Mouse (Mus musculus) liver, embryonic 13.5 days (tissue): Measurements from ENCODE around the gene Arfgap2. TPM values are rescaled to one million over a fixed set of nuclear protein-coding genes. Genes with fewer than 3 reads are reported as not detected.

Experiments
- ATAC-seq: fragments of 200-750 bp; cut with Nextera tagmentation; 2 replicates; pipeline ENCODE4 v1.8.0; 2017; ENCODE audit warnings: low read depth, mild to moderate bottlenecking, moderate number of reproducible peaks, moderate library complexity
- DNase-seq: peaks from one replicate; pipeline ENCODE4 v3.0.0; 2022
- H3K27ac ChIP-seq: fragments of 300-500 bp; sonication (generic); 2 replicates; pipeline ENCODE4 v1.5.1; 2015; ENCODE audit warnings: moderate library complexity, mild to moderate bottlenecking, inconsistent platforms
- H3K27me3 ChIP-seq: fragments of 300-500 bp; sonication (generic); 2 replicates; pipeline ENCODE4 v1.6.1; 2015; ENCODE audit warnings: mild to moderate bottlenecking, inconsistent platforms
- H3K36me3 ChIP-seq: fragments of 300-500 bp; sonication (generic); 2 replicates; pipeline ENCODE4 v1.6.1; 2015; ENCODE audit warnings: mild to moderate bottlenecking, inconsistent platforms
- H3K4me1 ChIP-seq: fragments of 300-500 bp; sonication (generic); replicated peaks from 2 replicates; pipeline ENCODE4 v1.6.1; 2015; ENCODE audit warnings: inconsistent platforms
- H3K4me2 ChIP-seq: fragments of 300-500 bp; sonication (generic); 2 replicates; pipeline ENCODE4 v1.6.1; 2015; ENCODE audit warnings: inconsistent platforms, mild to moderate bottlenecking, moderate library complexity
- H3K4me3 ChIP-seq: fragments of 300-500 bp; sonication (generic); replicated peaks from 2 replicates; pipeline ENCODE4 v1.5.1; 2015; ENCODE audit warnings: mild to moderate bottlenecking, inconsistent platforms
- H3K9ac ChIP-seq: fragments of 300-500 bp; sonication (generic); 2 replicates; pipeline ENCODE4 v1.6.1; 2015; ENCODE audit warnings: mild to moderate bottlenecking, inconsistent platforms
- H3K9me3 ChIP-seq: fragments of 300-500 bp; sonication (generic); replicated peaks from 2 replicates; pipeline ENCODE4 v1.6.1; 2016; ENCODE audit warnings: inconsistent platforms
- WGBS: fragments of 180-500 bp; shearing (Covaris S2); methylation state at CpG from one replicate; pipeline ENCODE4 v1.1.7; 2015; ENCODE audit not compliant: insufficient replicate concordance; 5-methylcytosine and 5-hydroxymethylcytosine counted together
- polyA plus RNA-seq: library from polyadenylated mRNA; unstranded; fragments of >200 nt; fragmentation: Nextera tagmentation; extraction: Ambion mirVana; gene quantifications from 2 replicates; pipeline ENCODE4 v1.2.1, GENCODE M21; 2015

Arfgap2 gene
- polyA plus RNA-seq, 1 experiment from 2014 or later = 64.1 TPM

DNA sequence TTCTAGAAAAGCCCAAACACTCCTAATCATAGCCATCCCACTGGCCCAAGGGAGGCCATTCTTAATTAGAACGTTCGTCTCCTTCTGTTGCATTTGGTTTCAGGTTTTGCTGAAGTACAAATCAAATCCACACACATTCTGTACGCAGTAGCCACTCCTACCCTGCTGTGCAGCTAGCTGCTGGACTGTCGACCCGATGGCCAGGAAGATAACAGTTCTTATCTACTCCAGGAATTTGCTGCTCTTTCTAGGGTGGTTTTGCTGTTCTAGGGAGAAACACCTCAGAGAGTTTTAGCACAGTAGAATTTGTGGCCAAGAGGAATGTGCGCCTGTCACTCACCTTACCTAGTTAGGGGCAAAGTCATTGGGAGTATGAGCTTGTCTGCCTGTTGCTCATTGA is 22.8 kb downstream of the Arfgap2 start:
- H3K4me3 ChIP-seq = no peak overlapping the region
- no peaks in the 10 kb centered on the region for H3K36me3 ChIP-seq
- ATAC-seq (peak; percentile 39; the same call in 1 of the 2 replicates), DNase-seq (no peak)
- no peaks in the 10 kb centered on the region for H3K9me3 ChIP-seq
- no peaks in the 10 kb centered on the region for H3K27me3 ChIP-seq
- 33% methylated on average over 6 of the region's 6 CpGs for WGBS
- H3K4me1 ChIP-seq = peaks cover 11% of the 10 kb centered on the region
- no peak overlapping the region for H3K27ac ChIP-seq
- H3K9ac ChIP-seq = no peak overlapping the region
- H3K4me2 ChIP-seq = no peak overlapping the region

DNA sequence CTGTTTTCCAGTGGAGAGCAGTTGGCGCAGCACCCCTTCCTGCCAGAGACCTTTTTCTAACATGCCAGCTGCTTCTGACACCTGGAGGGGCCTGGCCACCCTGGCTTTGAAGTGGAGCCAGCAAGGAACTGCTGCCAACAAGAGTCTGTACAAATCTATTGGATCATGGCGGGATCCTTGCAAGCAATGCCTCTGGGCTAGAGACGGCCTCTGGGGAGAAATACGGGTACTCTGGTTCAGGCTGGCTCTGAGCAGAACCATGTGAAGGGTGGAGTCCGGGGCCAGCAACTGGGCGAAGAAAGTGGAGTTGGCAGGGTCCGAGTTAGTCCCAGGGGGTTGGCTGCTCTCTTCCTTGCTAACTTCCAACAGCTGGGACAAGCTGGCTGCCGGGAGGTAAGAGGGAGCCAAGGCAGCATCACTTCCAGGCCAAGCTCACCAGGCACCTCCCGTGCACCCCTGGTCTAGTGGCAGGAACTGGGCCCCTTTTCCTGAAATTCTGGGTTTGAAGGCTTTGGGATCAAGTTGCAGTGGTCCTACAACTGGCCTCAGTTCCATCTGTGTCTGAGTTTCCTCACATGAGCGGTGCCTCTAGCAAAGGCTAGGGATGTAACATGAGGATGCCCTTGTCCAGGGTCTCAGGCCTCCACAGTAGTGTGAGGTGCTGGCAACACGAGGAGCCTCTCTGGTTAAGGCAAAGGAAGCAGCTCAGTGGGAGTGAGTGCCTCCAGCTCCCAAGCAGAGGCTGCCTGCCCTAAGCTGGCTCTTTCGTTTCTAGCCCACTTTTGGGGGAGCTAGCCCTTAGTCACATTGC is 26.6 kb downstream of the Arfgap2 start:
- Histone ChIP-seq H3K4me2 (no peak overlapping the region), H3K9ac (no peak overlapping the region), H3K36me3 (no peaks in the 10 kb centered on the region), H3K4me3 (no peak overlapping the region), H3K27me3 (no peaks in the 10 kb centered on the region), H3K9me3 (no peaks in the 10 kb centered on the region), H3K27ac (no peak overlapping the region), H3K4me1 (peaks cover 11% of the 10 kb centered on the region)
- DNase-seq (no peak), ATAC-seq (no peak)
- WGBS = 71% methylated on average over 12 of the region's 12 CpGs

DNA sequence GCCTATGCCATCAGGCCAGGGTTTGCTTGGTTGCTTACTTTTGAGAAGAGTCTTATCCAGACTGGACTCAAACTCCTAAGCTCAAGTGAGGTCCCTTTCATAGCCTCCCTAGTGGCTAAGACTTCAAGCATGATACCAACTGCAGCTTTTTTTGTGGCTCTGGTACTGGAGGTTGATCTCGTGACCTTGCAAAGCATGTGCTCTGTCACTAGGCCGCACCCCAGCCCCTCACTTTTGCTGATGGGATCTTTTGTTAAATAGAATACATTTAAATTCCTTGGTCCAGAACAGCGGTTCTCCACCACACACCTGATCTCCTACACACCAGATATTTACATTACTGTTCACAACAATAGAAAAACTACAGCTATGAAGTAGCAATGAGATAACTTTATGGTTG is 29.5 kb downstream of the Arfgap2 start:
- 74% methylated on average over 3 of the region's 3 CpGs for WGBS
- DNase-seq (no peak), ATAC-seq (no peak)
- H3K27me3 ChIP-seq = no peaks in the 10 kb centered on the region
- no peak overlapping the region for H3K4me2 ChIP-seq
- no peak overlapping the region for H3K9ac ChIP-seq
- H3K4me3 ChIP-seq = no peak overlapping the region
- no peaks in the 10 kb centered on the region for H3K4me1 ChIP-seq
- H3K27ac ChIP-seq = no peak overlapping the region
- no peaks in the 10 kb centered on the region for H3K9me3 ChIP-seq
- H3K36me3 ChIP-seq = no peaks in the 10 kb centered on the region

DNA sequence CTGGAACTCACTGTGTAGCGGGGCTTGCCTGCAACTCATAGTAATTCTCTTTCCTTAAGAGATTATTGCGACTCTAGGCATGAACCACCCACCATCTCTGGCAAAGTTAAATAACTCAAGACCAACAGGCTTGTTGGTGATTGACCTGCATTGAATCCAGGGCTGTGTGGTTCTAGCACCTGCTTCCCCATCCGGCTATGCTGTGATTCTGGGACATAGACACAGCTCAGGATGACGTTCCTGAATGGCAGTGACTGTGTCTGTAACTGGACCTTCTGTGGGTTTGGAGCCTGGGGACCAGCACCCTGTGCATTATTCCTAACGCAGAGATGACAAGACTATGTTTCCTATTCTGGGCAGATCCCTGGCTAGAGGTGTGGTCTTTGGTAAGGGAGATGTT is 31.1 kb downstream of the Arfgap2 start:
- no peaks in the 10 kb centered on the region for H3K36me3 ChIP-seq
- H3K9me3 ChIP-seq = no peaks in the 10 kb centered on the region
- WGBS = 63% methylated on average over 5 of the region's 5 CpGs
- no peak overlapping the region for H3K4me2 ChIP-seq
- no peak for ATAC-seq
- no peak overlapping the region for H3K4me3 ChIP-seq
- H3K9ac ChIP-seq = no peak overlapping the region
- no peaks in the 10 kb centered on the region for H3K4me1 ChIP-seq
- no peak overlapping the region for H3K27ac ChIP-seq
- H3K27me3 ChIP-seq = no peaks in the 10 kb centered on the region
- DNase-seq = no peak

DNA sequence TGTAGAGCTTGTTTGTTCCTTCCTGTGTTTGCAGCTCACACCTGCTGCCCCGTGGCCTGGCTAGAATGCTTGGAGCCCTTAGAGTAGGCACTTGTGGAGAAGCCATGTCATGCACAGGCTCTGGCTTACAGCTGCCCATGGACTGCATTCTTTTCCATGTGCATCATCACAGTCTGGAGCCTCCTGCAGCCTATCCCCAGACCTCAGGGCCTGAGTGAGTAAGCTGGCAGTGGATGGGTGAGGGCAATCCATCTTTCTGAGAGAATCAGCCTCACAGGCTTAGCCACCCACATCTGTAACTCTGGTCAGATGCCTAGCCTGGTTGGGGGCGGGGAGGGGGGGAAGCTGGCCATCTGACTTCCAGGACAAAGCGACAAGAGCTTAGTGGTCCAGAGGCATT is 34.4 kb downstream of the Arfgap2 start:
- Histone ChIP-seq H3K9ac (no peak overlapping the region), H3K27ac (no peak overlapping the region), H3K4me3 (no peak overlapping the region), H3K4me1 (no peaks in the 10 kb centered on the region; the same call in 1 of the 2 replicates), H3K36me3 (no peaks in the 10 kb centered on the region), H3K4me2 (no peak overlapping the region), H3K27me3 (no peaks in the 10 kb centered on the region), H3K9me3 (no peaks in the 10 kb centered on the region)
- ATAC-seq = no peak
- WGBS = 54% methylated on average over 3 of the region's 3 CpGs
- DNase-seq = no peak

DNA sequence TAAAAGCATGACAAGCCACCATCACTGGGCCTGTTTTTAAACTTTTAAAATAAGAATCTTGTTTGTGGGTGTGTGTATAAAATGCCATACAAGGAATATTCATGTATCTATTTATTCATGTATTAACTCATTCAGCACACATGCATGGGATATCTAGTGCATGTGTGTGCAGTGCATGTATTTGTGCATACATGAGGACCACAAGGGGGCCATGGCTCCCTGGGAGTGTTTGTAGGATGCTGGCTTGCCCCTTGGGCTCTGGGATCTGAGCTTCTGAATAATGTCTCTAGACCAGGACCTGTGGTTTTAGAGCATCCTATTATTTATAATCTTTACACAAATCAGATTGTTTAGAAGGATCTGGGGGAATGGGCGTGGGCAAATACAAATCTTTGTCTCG is 36.0 kb downstream of the Arfgap2 start:
- no peak overlapping the region for H3K4me3 ChIP-seq
- ATAC-seq (no peak), DNase-seq (no peak)
- no peaks in the 10 kb centered on the region for H3K27me3 ChIP-seq
- WGBS = 72% methylated on average over 2 of the region's 2 CpGs
- H3K27ac ChIP-seq = no peak overlapping the region
- H3K9me3 ChIP-seq = no peaks in the 10 kb centered on the region
- no peaks in the 10 kb centered on the region; the same call in 1 of the 2 replicates for H3K4me1 ChIP-seq
- H3K36me3 ChIP-seq = no peaks in the 10 kb centered on the region
- H3K9ac ChIP-seq = no peak overlapping the region
- H3K4me2 ChIP-seq = no peak overlapping the region

DNA sequence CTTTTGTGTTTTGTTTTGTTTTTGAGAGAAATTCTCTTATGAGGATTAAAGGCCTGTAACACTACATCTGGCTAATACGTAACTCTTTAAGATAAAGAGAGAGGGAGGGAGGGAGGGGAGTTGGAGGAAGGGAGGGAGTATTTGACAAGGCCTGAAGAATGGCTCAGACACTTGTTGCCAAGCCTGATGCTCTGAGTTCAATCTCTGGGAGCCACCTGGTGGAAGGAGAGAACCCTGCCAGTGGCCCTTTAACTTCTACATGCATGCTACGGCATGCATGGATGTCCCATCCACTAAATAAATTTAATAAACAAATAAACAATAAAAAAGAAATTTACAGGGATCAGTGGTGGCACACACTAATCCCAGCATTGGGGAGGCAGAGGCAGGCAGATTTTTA is 37.1 kb downstream of the Arfgap2 start:
- Histone ChIP-seq H3K4me2 (no peak overlapping the region), H3K36me3 (no peaks in the 10 kb centered on the region), H3K9me3 (no peaks in the 10 kb centered on the region), H3K27ac (no peak overlapping the region), H3K27me3 (no peaks in the 10 kb centered on the region), H3K4me3 (no peak overlapping the region), H3K9ac (no peak overlapping the region), H3K4me1 (no peaks in the 10 kb centered on the region; the same call in 1 of the 2 replicates)
- DNase-seq (no peak), ATAC-seq (no peak)
- WGBS = 59% methylated on average over 2 of the region's 2 CpGs

DNA sequence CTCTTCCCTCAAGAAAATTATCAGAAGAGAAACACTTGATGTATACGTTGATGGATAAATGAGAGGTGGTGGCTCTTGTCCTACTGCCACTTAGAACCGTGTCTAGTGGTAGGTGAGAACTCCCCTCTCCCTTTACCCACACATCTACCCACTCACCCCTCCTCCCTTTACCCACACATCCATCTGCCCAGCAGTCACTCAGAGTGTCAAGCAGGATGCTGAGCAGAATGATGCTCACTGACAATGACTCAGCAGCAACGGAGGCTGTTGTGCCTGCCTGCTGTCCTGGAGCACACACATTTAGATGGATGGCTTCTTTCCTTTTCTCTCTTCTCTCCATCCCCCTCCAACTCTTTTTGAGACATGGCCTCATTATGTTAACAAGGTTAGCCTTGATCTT is 38.1 kb downstream of the Arfgap2 start:
- Histone ChIP-seq H3K9me3 (no peaks in the 10 kb centered on the region), H3K4me3 (no peak overlapping the region), H3K9ac (no peak overlapping the region), H3K36me3 (no peaks in the 10 kb centered on the region), H3K27ac (no peak overlapping the region), H3K4me2 (no peak overlapping the region), H3K4me1 (no peaks in the 10 kb centered on the region; the same call in 1 of the 2 replicates), H3K27me3 (no peaks in the 10 kb centered on the region)
- no peak for DNase-seq
- no peak for ATAC-seq
- 43% methylated on average over 3 of the region's 3 CpGs for WGBS

DNA sequence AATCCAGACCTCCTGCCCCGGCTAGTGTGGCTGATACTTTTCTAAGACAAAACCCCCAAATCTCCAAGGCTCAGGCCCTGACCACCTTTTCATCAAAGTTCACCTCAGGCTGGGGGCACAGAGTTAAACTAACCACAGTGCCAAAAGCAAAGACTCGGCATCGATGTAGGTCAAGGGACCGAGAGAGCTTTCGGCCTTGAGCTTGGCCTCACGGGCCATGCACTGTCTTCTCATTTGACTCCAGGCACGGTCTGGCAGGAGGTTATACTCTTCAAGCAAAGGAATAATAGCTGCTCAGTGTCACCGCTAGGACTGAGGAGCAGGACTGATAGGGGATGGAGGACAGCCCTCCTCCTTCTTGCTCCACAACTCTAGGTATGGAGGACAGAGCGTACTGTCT is 41.2 kb downstream of the Arfgap2 start:
- DNase-seq (no peak), ATAC-seq (no peak)
- H3K36me3 ChIP-seq = no peaks in the 10 kb centered on the region
- WGBS = 80% methylated on average over 9 of the region's 9 CpGs
- no peaks in the 10 kb centered on the region; the same call in 1 of the 2 replicates for H3K4me1 ChIP-seq
- H3K27me3 ChIP-seq = no peaks in the 10 kb centered on the region
- H3K27ac ChIP-seq = no peak overlapping the region
- H3K9me3 ChIP-seq = no peaks in the 10 kb centered on the region
- no peak overlapping the region for H3K9ac ChIP-seq
- H3K4me3 ChIP-seq = no peak overlapping the region
- no peak overlapping the region for H3K4me2 ChIP-seq

DNA sequence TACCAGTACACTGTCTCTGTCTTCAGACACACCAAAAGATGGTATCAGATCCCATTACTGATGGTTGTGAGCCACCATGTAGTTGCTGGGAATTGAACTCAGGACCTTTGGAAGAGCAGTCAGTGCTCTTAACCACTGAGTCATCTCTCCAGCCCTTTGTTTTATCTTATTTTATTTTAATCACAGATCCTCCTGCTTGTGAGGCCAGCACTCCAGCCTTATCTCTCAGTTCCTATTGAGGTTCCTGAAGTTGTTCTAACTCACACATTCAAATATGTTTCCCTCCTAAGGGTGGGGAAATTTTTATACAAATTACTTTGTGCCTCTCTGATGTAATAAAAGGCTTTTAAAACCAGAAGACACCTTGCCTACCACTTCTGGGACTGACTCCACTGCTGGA is 41.8 kb downstream of the Arfgap2 start:
- no peak overlapping the region for H3K9ac ChIP-seq
- H3K4me2 ChIP-seq = no peak overlapping the region
- ATAC-seq (no peak), DNase-seq (no peak)
- H3K9me3 ChIP-seq = no peaks in the 10 kb centered on the region
- no peaks in the 10 kb centered on the region for H3K36me3 ChIP-seq
- H3K27ac ChIP-seq = no peak overlapping the region
- H3K4me3 ChIP-seq = no peak overlapping the region
- H3K27me3 ChIP-seq = no peaks in the 10 kb centered on the region
- no peaks in the 10 kb centered on the region; the same call in 1 of the 2 replicates for H3K4me1 ChIP-seq

DNA sequence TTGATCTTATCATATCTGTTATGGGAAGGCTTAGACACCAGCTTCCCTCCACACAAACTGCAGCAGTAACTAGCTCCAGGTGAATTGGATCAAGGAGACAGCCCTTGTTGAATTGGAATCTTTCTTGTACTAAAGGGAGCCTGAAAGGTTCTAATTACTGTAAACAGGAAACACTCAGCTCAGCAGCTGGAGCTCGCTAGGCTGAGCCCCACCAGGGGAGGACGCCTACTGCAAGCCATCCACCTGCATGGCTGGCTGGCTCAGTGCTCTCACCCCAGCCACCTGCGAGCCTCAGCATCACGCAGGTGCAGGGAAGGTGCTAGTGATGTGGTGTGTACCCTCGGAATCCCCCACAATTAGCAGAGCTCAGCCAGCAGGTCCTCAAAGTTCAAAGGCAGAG is 43.9 kb downstream of the Arfgap2 start:
- 38% methylated on average over 5 of the region's 5 CpGs for WGBS
- H3K9ac ChIP-seq = no peak overlapping the region
- no peak overlapping the region for H3K27ac ChIP-seq
- no peaks in the 10 kb centered on the region for H3K9me3 ChIP-seq
- no peak for DNase-seq
- H3K36me3 ChIP-seq = no peaks in the 10 kb centered on the region
- no peak overlapping the region for H3K4me2 ChIP-seq
- no peaks in the 10 kb centered on the region for H3K27me3 ChIP-seq
- no peak for ATAC-seq
- no peak overlapping the region for H3K4me3 ChIP-seq
- H3K4me1 ChIP-seq = no peaks in the 10 kb centered on the region

DNA sequence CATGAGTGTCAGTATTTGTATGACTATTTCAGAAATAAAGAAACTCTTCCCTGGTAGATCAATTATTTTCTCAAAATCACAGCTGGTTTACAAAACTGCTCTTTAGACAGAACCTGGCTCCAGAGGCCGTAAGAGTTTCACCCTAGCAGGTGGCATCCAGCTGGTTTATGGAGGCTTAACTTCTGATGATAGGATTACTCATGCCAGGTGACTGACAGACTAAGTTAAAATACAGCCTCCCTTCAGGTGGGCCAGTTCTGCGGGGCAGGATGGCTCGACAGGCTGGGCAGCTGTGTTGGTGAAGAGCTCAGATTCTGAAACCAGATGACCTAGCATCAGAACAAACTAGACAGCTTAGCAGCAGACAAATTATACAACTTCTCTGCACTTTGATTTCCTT is 44.8 kb downstream of the Arfgap2 start:
- Histone ChIP-seq H3K9ac (no peak overlapping the region), H3K4me2 (no peak overlapping the region), H3K9me3 (no peaks in the 10 kb centered on the region), H3K27ac (no peak overlapping the region), H3K4me3 (no peak overlapping the region), H3K36me3 (no peaks in the 10 kb centered on the region), H3K27me3 (no peaks in the 10 kb centered on the region), H3K4me1 (no peaks in the 10 kb centered on the region)
- no peak for ATAC-seq
- no peak for DNase-seq
- WGBS = 61% methylated on average over 3 of the region's 3 CpGs
